In genomic region chr15:83936506-83936905, GRCm38 (mm10) we compare ENCODE assay signal across 27 mouse cellular contexts.
"Had no signal": no experiment of that assay in that cellular context is flagged by ENCODE, and none has a peak within 500 bp of the region (broad histone marks: within the 10 kb centered on the region; RNA-seq: fewer than 3 reads in every experiment).

No protein-coding gene starts in this region.

- H3K4me1 ChIP-seq: embryonic facial prominence, embryonic 12.5 days; embryonic facial prominence, embryonic 15.5 days had no signal

- H3K36me3 ChIP-seq: embryonic facial prominence, embryonic 10.5 days; embryonic facial prominence, embryonic 12.5 days; embryonic facial prominence, embryonic 13.5 days; embryonic facial prominence, embryonic 15.5 days; forebrain, embryonic 10.5 days; forebrain, embryonic 12.5 days; forebrain, embryonic 15.5 days had no signal

- H3K27ac ChIP-seq: embryonic facial prominence, embryonic 10.5 days; embryonic facial prominence, embryonic 12.5 days; embryonic facial prominence, embryonic 13.5 days; embryonic facial prominence, embryonic 15.5 days; forebrain, embryonic 10.5 days; forebrain, embryonic 12.5 days; forebrain, embryonic 13.5 days; forebrain, embryonic 15.5 days; gastrocnemius, adult 2 months had no signal

- ATAC-seq: forebrain, embryonic 13.5 days; forebrain, embryonic 14.5 days; forebrain, embryonic 15.5 days; forebrain, embryonic 16.5 days; forebrain, postnatal 0 days had no signal

- DNase-seq: cerebellum, adult 18-20 months; cerebellum, adult 2 months; cerebellum, adult 8-10 months; cerebellum, adult 9-10 months; cerebellum, adult 9-11 months; cerebellum, postnatal 10 days; cerebellum, postnatal 14 days; cerebellum, postnatal 25 days; cerebellum, postnatal 36 days; embryo, embryonic 11 days; forebrain, postnatal 0 days; gastrocnemius, adult 2 months; gastrocnemius, postnatal 10 days; gastrocnemius, postnatal 25 days; gastrocnemius, postnatal 36 days; heart, adult 18-20 months had no signal

- H3K27me3 ChIP-seq: embryonic facial prominence, embryonic 12.5 days; embryonic facial prominence, embryonic 13.5 days; embryonic facial prominence, embryonic 15.5 days; forebrain, embryonic 12.5 days; forebrain, embryonic 13.5 days; forebrain, embryonic 15.5 days had no signal

- H3K9ac ChIP-seq: embryonic facial prominence, embryonic 12.5 days; embryonic facial prominence, embryonic 13.5 days; embryonic facial prominence, embryonic 15.5 days; forebrain, embryonic 12.5 days; forebrain, embryonic 13.5 days; forebrain, embryonic 15.5 days; forebrain, postnatal 0 days had no signal

- H3K9me3 ChIP-seq: embryonic facial prominence, embryonic 10.5 days; embryonic facial prominence, embryonic 12.5 days; embryonic facial prominence, embryonic 13.5 days; embryonic facial prominence, embryonic 15.5 days; forebrain, embryonic 10.5 days; forebrain, embryonic 12.5 days; forebrain, embryonic 13.5 days; forebrain, embryonic 15.5 days had no signal

- H3K4me2 ChIP-seq: embryonic facial prominence, embryonic 12.5 days; embryonic facial prominence, embryonic 13.5 days; embryonic facial prominence, embryonic 15.5 days; forebrain, embryonic 12.5 days; forebrain, embryonic 13.5 days; forebrain, embryonic 15.5 days had no signal

- H3K4me3 ChIP-seq: embryonic facial prominence, embryonic 10.5 days; embryonic facial prominence, embryonic 12.5 days; embryonic facial prominence, embryonic 13.5 days; embryonic facial prominence, embryonic 15.5 days; erythroblast, embryonic 14.5 days; forebrain, embryonic 10.5 days; forebrain, embryonic 12.5 days; forebrain, embryonic 13.5 days; forebrain, embryonic 15.5 days; gastrocnemius, adult 2 months had no signal
